In the genomic region with DNA sequence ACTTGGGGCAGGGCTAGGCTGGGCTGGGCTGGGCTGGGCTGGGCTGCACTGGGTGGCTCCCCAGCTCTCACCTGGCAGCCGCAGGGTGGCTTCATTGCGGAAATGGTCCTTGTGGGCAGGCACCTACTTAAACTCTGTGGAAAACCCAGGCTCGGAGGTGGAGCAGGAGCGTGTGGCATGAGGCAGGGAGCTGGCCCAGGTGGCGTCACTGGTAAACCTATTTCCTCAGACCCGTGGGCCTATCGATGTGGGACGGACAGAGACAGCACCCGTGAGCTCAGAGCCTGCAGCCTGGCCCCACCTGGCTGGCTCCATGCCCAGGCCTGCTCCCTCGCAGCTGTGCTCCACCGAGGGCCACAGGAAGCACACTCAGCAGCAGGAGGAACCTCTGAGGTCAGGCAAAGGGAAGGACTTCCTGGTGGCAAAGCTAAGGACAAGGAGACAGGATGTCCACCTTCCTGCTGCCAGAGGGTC, we compare ENCODE assay signal across 8 mouse cellular contexts. TPM values are rescaled to one million over a fixed set of nuclear protein-coding genes. Genes with fewer than 3 reads are reported as not detected.
DNase-seq lines count a peak whose midpoint lies in the region; ATAC-seq and TF ChIP-seq lines count a peak whose summit lies in the region.

No protein-coding gene starts in this region.

- peaks cover 38% of the 10 kb centered on the region for H3K4me1 ChIP-seq in forebrain, embryonic 12.5 days
- H3K4me1 ChIP-seq in forebrain, embryonic 16.5 days (replicated peaks; ENCODE audit: control insufficient read depth, insufficient read depth, low read length): peaks cover 17% of the 10 kb centered on the region
- peaks cover 65% of the 10 kb centered on the region for H3K4me1 ChIP-seq in embryonic facial prominence, embryonic 15.5 days

- ATAC-seq in forebrain, embryonic 12.5 days (ENCODE audit: low FRiP score): no peak
- no peak for ATAC-seq in forebrain, embryonic 16.5 days
- no peak for ATAC-seq in embryonic facial prominence, embryonic 15.5 days (ENCODE audit: insufficient number of reproducible peaks, low FRiP score, low TSS enrichment, low read depth)

- no peak overlapping the region for H3K27ac ChIP-seq in forebrain, embryonic 12.5 days
- H3K27ac ChIP-seq in forebrain, embryonic 16.5 days (ENCODE audit: low read length): no peak overlapping the region
- peak overlapping the region; percentile 48 for H3K27ac ChIP-seq in embryonic facial prominence, embryonic 15.5 days (replicated peaks)
- H3K27ac ChIP-seq in left cerebral cortex, adult 2 months: no peak overlapping the region

- no peak overlapping the region for H3K4me2 ChIP-seq in forebrain, embryonic 12.5 days
- H3K4me2 ChIP-seq in forebrain, embryonic 16.5 days (ENCODE audit: low read length): no peak overlapping the region
- H3K4me2 ChIP-seq in embryonic facial prominence, embryonic 15.5 days (replicated peaks): peak overlapping the region; percentile 25

- peaks cover 20% of the 10 kb centered on the region for H3K27me3 ChIP-seq in forebrain, embryonic 12.5 days
- H3K27me3 ChIP-seq in forebrain, embryonic 16.5 days (replicated peaks; ENCODE audit: control insufficient read depth, insufficient read depth, low read length): no peaks in the 10 kb centered on the region; the same call in 1 of the 2 replicates
- no peaks in the 10 kb centered on the region for H3K27me3 ChIP-seq in embryonic facial prominence, embryonic 15.5 days

- TF ChIP-seq CTCF in left cerebral cortex, adult 2 months (IDR thresholded peaks at IDR 0.05): no peak

- no peaks in the 10 kb centered on the region for H3K9me3 ChIP-seq in forebrain, embryonic 12.5 days
- no peaks in the 10 kb centered on the region for H3K9me3 ChIP-seq in forebrain, embryonic 16.5 days (ENCODE audit: control insufficient read depth, low read length)
- H3K9me3 ChIP-seq in embryonic facial prominence, embryonic 15.5 days (replicated peaks): no peaks in the 10 kb centered on the region

- peak overlapping the region; percentile 7; the same call in 1 of the 2 replicates for H3K9ac ChIP-seq in forebrain, embryonic 12.5 days
- H3K9ac ChIP-seq in forebrain, embryonic 16.5 days (replicated peaks; ENCODE audit: low read depth, low read length): no peak overlapping the region
- H3K9ac ChIP-seq in embryonic facial prominence, embryonic 15.5 days: no peak overlapping the region

- DNase-seq in kidney, adult 18-20 months: peak; percentile 63
- peak; percentile 73 to 76 for DNase-seq in lung, adult 18-20 months
- DNase-seq in thymus, postnatal 25 days: peak; percentile 54
- DNase-seq in gastrocnemius, postnatal 36 days: no peak
- DNase-seq in left cerebral cortex, adult 2 months (ENCODE audit: extremely low spot score in 1 of 2, low spot score in 2 of 2): no peak

- H3K36me3 ChIP-seq in forebrain, embryonic 12.5 days (replicated peaks): no peaks in the 10 kb centered on the region
- no peaks in the 10 kb centered on the region for H3K36me3 ChIP-seq in forebrain, embryonic 16.5 days (ENCODE audit: control insufficient read depth, insufficient read depth)
- H3K36me3 ChIP-seq in embryonic facial prominence, embryonic 15.5 days: no peaks in the 10 kb centered on the region

- 81% methylated on average over 11 of the region's 11 CpGs for WGBS in forebrain, embryonic 12.5 days
- 70% methylated on average over 11 of the region's 11 CpGs for WGBS in forebrain, embryonic 16.5 days
- 40% methylated on average over 11 of the region's 11 CpGs for WGBS in embryonic facial prominence, embryonic 15.5 days

- intact Hi-C loops in gastrocnemius, postnatal 36 days (cut with DNase I): no loop called here
- intact Hi-C loops in left cerebral cortex, adult 2 months (cut with DNase I): no loop called here

- no peak overlapping the region for H3K4me3 ChIP-seq in forebrain, embryonic 12.5 days (replicated peaks)
- no peak overlapping the region for H3K4me3 ChIP-seq in forebrain, embryonic 16.5 days (replicated peaks; ENCODE audit: low read length)
- H3K4me3 ChIP-seq in embryonic facial prominence, embryonic 15.5 days (replicated peaks): no peak overlapping the region
- H3K4me3 ChIP-seq in left cerebral cortex, adult 2 months: no peak overlapping the region

RNA-seq across cellular contexts. Expression of gene Micall2, which starts 3.5 kb away (rescaled TPM):
- polyA plus RNA-seq in forebrain, embryonic 12.5 days (2016; fragmentation: Nextera tagmentation; extraction: Ambion mirVana): 6.2 and 6.5 TPM in 2 replicates
- polyA plus RNA-seq in forebrain, embryonic 16.5 days (2015; fragmentation: Nextera tagmentation; extraction: Ambion mirVana): 3.8 and 5.7 TPM in 2 replicates
- 5.7 and 7.7 TPM in 2 replicates for polyA plus RNA-seq in embryonic facial prominence, embryonic 15.5 days (2015; fragmentation: Nextera tagmentation; extraction: Ambion mirVana)
- total RNA-seq in gastrocnemius, postnatal 36 days (2021): under 1 TPM; 0.52 to 0.94 TPM
- 1 to 10 TPM; 2.2 to 3.7 TPM for total RNA-seq in left cerebral cortex, adult 2 months (2021)

RNA-seq across cellular contexts. Expression of gene Ints1, which starts 42.8 kb away (rescaled TPM):
- polyA plus RNA-seq in forebrain, embryonic 12.5 days (2016; fragmentation: Nextera tagmentation; extraction: Ambion mirVana): 37.7 and 40.8 TPM in 2 replicates
- polyA plus RNA-seq in forebrain, embryonic 16.5 days (2015; fragmentation: Nextera tagmentation; extraction: Ambion mirVana): 26.7 and 32.3 TPM in 2 replicates
- polyA plus RNA-seq in embryonic facial prominence, embryonic 15.5 days (2015; fragmentation: Nextera tagmentation; extraction: Ambion mirVana): 23.0 and 23.7 TPM in 2 replicates
- 10 to 100 TPM; 27.4 to 31.2 TPM for total RNA-seq in gastrocnemius, postnatal 36 days (2021)
- 100 to 1,000 TPM in 1 of 2 experiments, 10 to 100 TPM in 1; 91.9 to 102 TPM for total RNA-seq in left cerebral cortex, adult 2 months (2021)

RNA-seq across cellular contexts. Expression of gene Mafk, which starts 58.6 kb away (rescaled TPM):
- polyA plus RNA-seq in forebrain, embryonic 12.5 days (2016; fragmentation: Nextera tagmentation; extraction: Ambion mirVana): 11.4 and 12.0 TPM in 2 replicates
- 22.6 and 23.1 TPM in 2 replicates for polyA plus RNA-seq in forebrain, embryonic 16.5 days (2015; fragmentation: Nextera tagmentation; extraction: Ambion mirVana)
- polyA plus RNA-seq in embryonic facial prominence, embryonic 15.5 days (2015; fragmentation: Nextera tagmentation; extraction: Ambion mirVana): 11.6 and 11.7 TPM in 2 replicates
- total RNA-seq in gastrocnemius, postnatal 36 days (2021): 10 to 100 TPM; 16.6 to 21.4 TPM
- total RNA-seq in left cerebral cortex, adult 2 months (2021): 10 to 100 TPM in 1 of 2 experiments, 1 to 10 TPM in 1; 8.9 to 11.5 TPM

Comparison
In these comparisons a context has a peak if more than half of its experiments do, and no peak if none do; other contexts are left out.
1. DNase-seq: peak in kidney, adult 18-20 months (single experiment), lung, adult 18-20 months (2 of 2) and thymus, postnatal 25 days (single experiment); none in gastrocnemius, postnatal 36 days (0 of 2) and left cerebral cortex, adult 2 months (0 of 2).